Mouse (Mus musculus) liver, adult 2 months (tissue): Measurements from ENCODE around the gene Cipc. TPM values are rescaled to one million over a fixed set of nuclear protein-coding genes. Genes with fewer than 3 reads are reported as not detected.

Experiments
- DNase-seq: peaks from one replicate; pipeline ENCODE4 v3.0.0-alpha.2; 2011; ENCODE audit warnings: low read depth, low spot score; ENCODE audit errors: extremely low read depth
- H3K27ac ChIP-seq: fragments of 200-500 bp; replicated peaks from 2 replicates; pipeline ENCODE4 v1.5.1; 2012; ENCODE audit warnings: low read depth, mild to moderate bottlenecking, control low read depth, inconsistent platforms, low read length; ENCODE audit not compliant: insufficient read depth
- H3K27me3 ChIP-seq: fragments of 200-500 bp; 2 replicates; pipeline ENCODE4 v1.6.1; 2012; ENCODE audit warnings: mild to moderate bottlenecking, moderate library complexity, low read length, inconsistent platforms; ENCODE audit not compliant: control insufficient read depth, insufficient read depth
- H3K36me3 ChIP-seq: fragments of 200-500 bp; 2 replicates; pipeline ENCODE4 v1.6.1; 2012; ENCODE audit warnings: low read length, inconsistent platforms; ENCODE audit not compliant: control insufficient read depth, insufficient read depth
- H3K4me1 ChIP-seq: fragments of 200-500 bp; 2 replicates; pipeline ENCODE4 v1.6.1; 2011; ENCODE audit warnings: low read length; ENCODE audit not compliant: control insufficient read depth, insufficient read depth
- H3K4me3 ChIP-seq: fragments of 200-500 bp; 2 replicates; pipeline ENCODE4 v1.5.1; 2011; ENCODE audit warnings: low read depth, mild to moderate bottlenecking, control low read depth, low read length, moderate library complexity; ENCODE audit not compliant: insufficient read depth
- H3K79me2 ChIP-seq: fragments of 200-500 bp; 2 replicates; pipeline ENCODE4 v1.6.1; 2012; ENCODE audit warnings: inconsistent platforms, mild to moderate bottlenecking, low read length, moderate library complexity; ENCODE audit not compliant: control insufficient read depth, insufficient read depth
- H3K9ac ChIP-seq: fragments of 200-500 bp; 2 replicates; pipeline ENCODE4 v1.6.1; 2012; ENCODE audit warnings: low read depth, mild to moderate bottlenecking, control low read depth, inconsistent platforms, low read length
- CTCF ChIP-seq: fragments of 200-500 bp; IDR thresholded peaks from 2 replicates; pipeline ENCODE4 v1.5.1; 2011; ENCODE audit warnings: low read depth, low read length, control low read depth
- POLR2A ChIP-seq: fragments of 200-500 bp; IDR thresholded peaks from 2 replicates; pipeline ENCODE4 v1.6.1; 2011; ENCODE audit warnings: low read length, control low read depth; ENCODE audit not compliant: insufficient read depth; ENCODE audit errors: extremely low read depth
- WGBS: fragments of 180-500 bp; shearing (Covaris S2); methylation state at CpG from one replicate; pipeline ENCODE4 v1.1.7; 2018; 5-methylcytosine and 5-hydroxymethylcytosine counted together
- polyA plus RNA-seq: library from polyadenylated mRNA; depleted of rRNA; stranded (reverse); fragments of >200 nt; gene quantifications from 2 replicates; pipeline ENCODE4 v1.2.3, GENCODE M21; 2012
- total RNA-seq: library from RNA; depleted of rRNA; stranded (reverse); fragments of >200 nt; gene quantifications from 2 replicates; pipeline ENCODE4 v1.2.3, GENCODE M21; 2014

Gene Cipc
- total and polyA plus RNA-seq, 2 experiments: 26.4 to 36.0 TPM

DNA sequence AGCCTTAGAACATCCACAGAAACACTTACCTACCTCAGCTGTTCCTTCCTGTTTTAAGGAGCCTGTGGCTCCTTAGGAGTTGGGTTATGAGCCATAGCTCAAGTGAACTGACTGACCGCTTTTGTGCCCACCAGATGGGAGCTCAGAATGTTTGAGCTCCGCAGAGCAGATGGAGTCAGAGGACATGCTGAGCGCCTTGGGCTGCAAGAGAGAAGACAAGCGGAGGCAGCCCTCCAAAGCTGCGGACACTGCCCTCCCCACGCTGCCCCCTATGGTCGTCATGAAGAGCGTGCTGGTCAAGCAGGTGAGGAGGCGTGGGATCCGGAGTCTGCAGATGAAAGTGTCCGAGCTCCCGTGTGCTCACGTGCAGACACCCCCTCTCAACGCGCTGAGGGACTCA is 13.3 kb downstream of the Cipc start:
- 93% methylated on average over 15 of the region's 15 CpGs for WGBS
- Histone ChIP-seq H3K9ac (no peak overlapping the region), H3K36me3 (peaks cover 61% of the 10 kb centered on the region), H3K27ac (no peak overlapping the region), H3K27me3 (no peaks in the 10 kb centered on the region), H3K4me3 (no peak overlapping the region), H3K79me2 (no peaks in the 10 kb centered on the region), H3K4me1 (no peaks in the 10 kb centered on the region)
- DNase-seq: no peak
- TF ChIP-seq CTCF (no peak), POLR2A (no peak)

- WGBS: 94% methylated on average over 3 of the region's 3 CpGs
- Histone ChIP-seq H3K4me3 (no peak overlapping the region), H3K27me3 (no peaks in the 10 kb centered on the region), H3K9ac (no peak overlapping the region), H3K79me2 (no peaks in the 10 kb centered on the region), H3K36me3 (peaks cover 56% of the 10 kb centered on the region), H3K4me1 (no peaks in the 10 kb centered on the region), H3K27ac (no peak overlapping the region)
- no peak for DNase-seq
- TF ChIP-seq CTCF: no peak
- TF ChIP-seq POLR2A: no peak
Measured at GRCm38 (mm10) chr12:86960791-86961335, 14.0 kb downstream of the Cipc start.

DNA sequence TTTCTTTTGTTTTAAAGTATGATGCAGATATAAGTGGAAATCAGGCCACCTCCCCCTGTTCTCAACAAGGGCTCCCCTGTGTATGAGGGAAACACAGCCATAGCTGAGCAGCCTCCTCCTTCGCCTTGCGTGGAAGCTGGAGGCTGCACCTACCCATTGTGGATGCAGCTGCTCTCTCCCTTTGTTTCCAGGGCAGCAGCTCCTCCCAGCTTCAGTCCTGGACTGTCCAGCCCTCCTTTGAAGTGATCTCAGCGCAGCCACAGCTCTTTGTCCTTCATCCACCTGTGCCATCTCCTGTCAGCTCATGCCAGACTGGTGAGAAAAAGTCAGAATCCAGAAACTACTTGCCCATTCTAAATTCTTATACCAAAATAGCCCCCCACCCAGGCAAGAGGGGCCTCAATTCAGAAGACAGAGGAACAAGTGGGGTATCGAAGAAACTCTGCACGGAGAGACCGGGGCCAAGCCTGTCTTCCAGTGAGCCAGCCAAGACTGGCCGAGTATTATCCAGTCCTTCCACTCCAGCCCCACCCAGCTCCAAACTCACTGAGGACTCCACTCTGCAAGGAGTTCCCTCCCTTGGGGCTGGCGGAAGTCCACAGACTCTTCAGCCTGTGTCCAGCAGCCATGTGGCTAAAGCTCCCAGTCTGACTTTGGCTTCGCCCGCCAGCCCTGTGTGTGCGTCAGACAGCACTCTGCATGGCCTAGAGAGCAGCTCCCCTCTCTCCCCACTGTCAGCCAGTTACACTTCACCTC is 14.9 kb downstream of the Cipc start:
- Histone ChIP-seq H3K4me1 (no peaks in the 10 kb centered on the region), H3K4me3 (no peak overlapping the region), H3K27ac (no peak overlapping the region), H3K36me3 (peaks cover 49% of the 10 kb centered on the region), H3K9ac (no peak overlapping the region), H3K79me2 (no peaks in the 10 kb centered on the region), H3K27me3 (no peaks in the 10 kb centered on the region)
- TF ChIP-seq CTCF (no peak), POLR2A (no peak)
- WGBS: 93% methylated on average over 11 of the region's 11 CpGs
- no peak for DNase-seq

DNA sequence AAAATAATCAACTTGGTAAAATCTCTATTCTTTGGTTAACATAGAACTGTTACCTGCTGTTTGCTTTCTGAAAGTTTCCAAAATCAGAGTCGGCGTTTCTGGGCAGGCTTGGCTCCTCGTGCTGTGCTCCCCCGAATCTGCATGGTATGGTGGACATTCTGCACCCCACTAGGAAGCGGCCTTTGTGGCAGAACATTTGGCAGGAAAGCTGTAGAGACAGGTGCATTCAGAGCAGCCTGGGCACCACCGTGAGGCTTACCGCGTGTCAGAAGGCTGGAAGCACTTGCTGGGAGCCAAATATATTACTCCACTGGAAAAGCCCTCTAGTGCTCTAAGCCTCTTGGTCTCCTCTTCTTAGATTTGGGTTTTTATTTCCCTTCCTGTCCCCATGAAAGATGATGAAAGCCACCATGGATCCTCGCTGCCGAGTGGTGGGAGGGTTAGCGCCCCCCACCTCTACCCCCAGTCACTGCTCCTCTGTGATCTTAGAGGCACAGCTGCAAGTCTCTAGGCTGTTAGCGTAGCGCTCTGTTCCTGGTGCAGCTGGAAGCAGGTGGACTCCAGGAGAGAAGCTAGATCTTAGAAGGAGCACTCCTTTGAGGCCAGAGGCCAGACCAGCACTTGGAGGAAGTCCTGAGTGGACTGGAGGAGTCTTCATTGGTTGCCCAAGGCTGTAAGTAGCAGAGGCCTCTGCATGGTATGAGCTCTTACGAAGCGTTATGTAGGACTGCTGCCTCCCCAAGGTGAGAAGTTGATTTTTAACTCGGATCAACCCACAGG is 17.6 kb downstream of the Cipc start:
- 82% methylated on average over 16 of the region's 16 CpGs for WGBS
- no peak for DNase-seq

GRCm38 (mm10) chr12:86965237-86965799 is 18.5 kb downstream of the Cipc start:
- TF ChIP-seq CTCF (no peak), POLR2A (no peak)
- H3K4me3 ChIP-seq: no peak overlapping the region
- no peaks in the 10 kb centered on the region for H3K79me2 ChIP-seq
- no peak overlapping the region for H3K27ac ChIP-seq
- no peaks in the 10 kb centered on the region for H3K4me1 ChIP-seq
- H3K27me3 ChIP-seq: no peaks in the 10 kb centered on the region
- WGBS: 92% methylated on average over 4 of the region's 4 CpGs
- DNase-seq: no peak
- H3K36me3 ChIP-seq: peaks cover 31% of the 10 kb centered on the region
- H3K9ac ChIP-seq: no peak overlapping the region

More for the DNA sequence above, 17.6 kb downstream of the Cipc start:
- H3K27ac ChIP-seq: no peak overlapping the region
- no peak overlapping the region for H3K9ac ChIP-seq
- H3K36me3 ChIP-seq: peaks cover 38% of the 10 kb centered on the region
- H3K27me3 ChIP-seq: no peaks in the 10 kb centered on the region
- TF ChIP-seq CTCF: no peak
- no peak for TF ChIP-seq POLR2A
- H3K4me1 ChIP-seq: no peaks in the 10 kb centered on the region
- H3K4me3 ChIP-seq: no peak overlapping the region
- H3K79me2 ChIP-seq: no peaks in the 10 kb centered on the region
